Mouse (Mus musculus) bone marrow macrophage, adult 2 months (primary cell): ENCODE data around the gene Kcnma1.

Source experiments
- CTCF ChIP-seq: IDR thresholded peaks from 2 replicates; pipeline ENCODE4 v1.5.1; 2012; ENCODE audit warnings: low read depth, mild to moderate bottlenecking, low read length, moderate library complexity
- POLR2A ChIP-seq: IDR thresholded peaks from 2 replicates; pipeline ENCODE4 v1.6.1; 2012; ENCODE audit warnings: mild to moderate bottlenecking, low read depth, low read length, borderline replicate concordance

GRCm38 (mm10) chr14:23418955-23419354 is 595.3 kb downstream of the Kcnma1 start:
- TF ChIP-seq CTCF (no peak), POLR2A (no peak)
